Mouse (Mus musculus) hindbrain, embryonic 13.5 days (tissue): Measurements from ENCODE around the gene Iqsec1. TPM values are rescaled to one million over a fixed set of nuclear protein-coding genes. Genes with fewer than 3 reads are reported as not detected.
A peak's percentile ranks its signal among the peaks of the same experiment; 100 is the strongest.

Experiments used
- ATAC-seq: fragments of 200-750 bp; cut with Nextera tagmentation; 2 replicates; pipeline ENCODE4 v1.8.0; 2017; ENCODE audit warnings: moderate TSS enrichment; ENCODE audit not compliant: low FRiP score
- H3K27ac ChIP-seq: fragments of 300-500 bp; sonication (generic); 2 replicates; pipeline ENCODE4 v1.5.1; 2015; ENCODE audit warnings: inconsistent platforms, mild to moderate bottlenecking, moderate library complexity
- H3K27me3 ChIP-seq: fragments of 300-500 bp; sonication (generic); 2 replicates; pipeline ENCODE4 v1.6.1; 2015; ENCODE audit warnings: mild to moderate bottlenecking, inconsistent platforms
- H3K36me3 ChIP-seq: fragments of 300-500 bp; sonication (generic); 2 replicates; pipeline ENCODE4 v1.6.1; 2015; ENCODE audit warnings: mild to moderate bottlenecking, inconsistent platforms
- H3K4me1 ChIP-seq: fragments of 300-500 bp; sonication (generic); replicated peaks from 2 replicates; pipeline ENCODE4 v1.6.1; 2015; ENCODE audit warnings: inconsistent platforms
- H3K4me2 ChIP-seq: fragments of 300-500 bp; sonication (generic); 2 replicates; pipeline ENCODE4 v1.6.1; 2015; ENCODE audit warnings: inconsistent platforms, mild to moderate bottlenecking, moderate library complexity
- H3K4me3 ChIP-seq: fragments of 300-500 bp; sonication (generic); 2 replicates; pipeline ENCODE4 v1.5.1; 2015; ENCODE audit warnings: mild to moderate bottlenecking, inconsistent platforms
- H3K9ac ChIP-seq: fragments of 300-500 bp; sonication (generic); 2 replicates; pipeline ENCODE4 v1.6.1; 2015; ENCODE audit warnings: mild to moderate bottlenecking, inconsistent platforms
- H3K9me3 ChIP-seq: fragments of 300-500 bp; sonication (generic); 2 replicates; pipeline ENCODE4 v1.6.1; 2016; ENCODE audit warnings: inconsistent platforms
- WGBS: fragments of 180-500 bp; shearing (Covaris S2); methylation state at CpG from one replicate; pipeline ENCODE4 v1.1.7; 2015; 5-methylcytosine and 5-hydroxymethylcytosine counted together
- polyA plus RNA-seq: library from polyadenylated mRNA; unstranded; fragments of >200 nt; fragmentation: Nextera tagmentation; extraction: Ambion mirVana; gene quantifications from 2 replicates; pipeline ENCODE4 v1.2.1, GENCODE M21; 2015

Iqsec1 gene
- polyA plus RNA-seq, 1 experiment from 2014 or later, result 20.6 TPM

- H3K9me3 ChIP-seq, result no peaks in the 10 kb centered on the region
- no peaks in the 10 kb centered on the region for H3K36me3 ChIP-seq
- peak overlapping the region; percentile 49; the same call in 1 of the 2 replicates for H3K9ac ChIP-seq
- WGBS, result 25% methylated on average over 4 of the region's 4 CpGs
- no peak for ATAC-seq
- H3K4me2 ChIP-seq, result no peak overlapping the region
- no peaks in the 10 kb centered on the region for H3K27me3 ChIP-seq
- peak overlapping the region; percentile 85 for H3K27ac ChIP-seq
- H3K4me3 ChIP-seq, result no peak overlapping the region
- H3K4me1 ChIP-seq, result peaks cover 91% of the 10 kb centered on the region
Measured at GRCm38 (mm10) chr6:90702837-90703735, 285.4 kb downstream of the Iqsec1 start.

GRCm38 (mm10) chr6:90702197-90702596 lies 286.3 kb downstream of the Iqsec1 start:
- H3K27me3 ChIP-seq, result no peaks in the 10 kb centered on the region
- H3K36me3 ChIP-seq, result no peaks in the 10 kb centered on the region
- peak overlapping the region; percentile 85; the same call in 1 of the 2 replicates for H3K27ac ChIP-seq
- no peak overlapping the region for H3K4me3 ChIP-seq
- H3K9ac ChIP-seq, result no peak overlapping the region
- peaks cover 83% of the 10 kb centered on the region for H3K4me1 ChIP-seq
- H3K4me2 ChIP-seq, result no peak overlapping the region
- no peak for ATAC-seq
- H3K9me3 ChIP-seq, result no peaks in the 10 kb centered on the region

GRCm38 (mm10) chr6:90701391-90701790 lies 287.1 kb downstream of the Iqsec1 start:
- no peaks in the 10 kb centered on the region for H3K36me3 ChIP-seq
- H3K4me2 ChIP-seq, result no peak overlapping the region
- H3K9ac ChIP-seq, result no peak overlapping the region
- H3K4me3 ChIP-seq, result no peak overlapping the region
- no peak for ATAC-seq
- H3K27ac ChIP-seq, result no peak overlapping the region
- no peaks in the 10 kb centered on the region for H3K9me3 ChIP-seq
- WGBS, result 88% methylated on average over 2 of the region's 2 CpGs
- H3K27me3 ChIP-seq, result no peaks in the 10 kb centered on the region
- H3K4me1 ChIP-seq, result peaks cover 79% of the 10 kb centered on the region

- Histone ChIP-seq H3K4me1 (peaks cover 79% of the 10 kb centered on the region), H3K36me3 (no peaks in the 10 kb centered on the region), H3K9ac (no peak overlapping the region; the same call in 1 of the 2 replicates), H3K27me3 (no peaks in the 10 kb centered on the region), H3K4me2 (no peak overlapping the region), H3K27ac (0 out of 2 replicates have a peak overlapping the region, but pooled peaks have one; percentile 15), H3K9me3 (no peaks in the 10 kb centered on the region), H3K4me3 (no peak overlapping the region)
- no peak for ATAC-seq
- 86% methylated on average over 2 of the region's 2 CpGs for WGBS
Measured at GRCm38 (mm10) chr6:90700737-90701136, 287.7 kb downstream of the Iqsec1 start.

GRCm38 (mm10) chr6:90700068-90700467 lies 288.4 kb downstream of the Iqsec1 start:
- no peak overlapping the region; the same call in 1 of the 2 replicates for H3K9ac ChIP-seq
- WGBS, result 61% methylated on average over 1 of the region's 1 CpGs
- 0 out of 2 replicates have a peak, but pooled peaks cover 3% of the 10 kb centered on the region for H3K36me3 ChIP-seq
- H3K4me1 ChIP-seq, result peaks cover 77% of the 10 kb centered on the region
- H3K4me2 ChIP-seq, result no peak overlapping the region
- peak overlapping the region; percentile 78; the same call in 1 of the 2 replicates for H3K27ac ChIP-seq
- H3K4me3 ChIP-seq, result no peak overlapping the region
- no peak for ATAC-seq
- no peaks in the 10 kb centered on the region for H3K27me3 ChIP-seq
- H3K9me3 ChIP-seq, result no peaks in the 10 kb centered on the region

GRCm38 (mm10) chr6:90698843-90699242 lies 289.6 kb downstream of the Iqsec1 start:
- WGBS, result 26% methylated on average over 6 of the region's 6 CpGs
- Histone ChIP-seq H3K4me3 (no peak overlapping the region), H3K27me3 (no peaks in the 10 kb centered on the region), H3K4me2 (no peak overlapping the region), H3K27ac (peak overlapping the region; percentile 78), H3K36me3 (peaks cover 13% of the 10 kb centered on the region), H3K9ac (peak overlapping the region; percentile 35; the same call in 1 of the 2 replicates), H3K9me3 (no peaks in the 10 kb centered on the region), H3K4me1 (peaks cover 65% of the 10 kb centered on the region)
- no peak for ATAC-seq

GRCm38 (mm10) chr6:90695754-90696153 lies 292.7 kb downstream of the Iqsec1 start:
- Histone ChIP-seq H3K4me2 (no peak overlapping the region), H3K36me3 (peaks cover 43% of the 10 kb centered on the region), H3K4me1 (peaks cover 34% of the 10 kb centered on the region), H3K9me3 (no peaks in the 10 kb centered on the region), H3K9ac (no peak overlapping the region), H3K27me3 (no peaks in the 10 kb centered on the region), H3K4me3 (no peak overlapping the region), H3K27ac (no peak overlapping the region)
- ATAC-seq, result no peak
- WGBS, result 82% methylated on average over 1 of the region's 1 CpGs

GRCm38 (mm10) chr6:90692404-90692803 lies 296.1 kb downstream of the Iqsec1 start:
- no peaks in the 10 kb centered on the region for H3K27me3 ChIP-seq
- 81% methylated on average over 2 of the region's 2 CpGs for WGBS
- no peak overlapping the region for H3K4me2 ChIP-seq
- no peak overlapping the region for H3K9ac ChIP-seq
- no peak for ATAC-seq
- peaks cover 27% of the 10 kb centered on the region for H3K4me1 ChIP-seq
- H3K36me3 ChIP-seq, result peaks cover 76% of the 10 kb centered on the region
- H3K4me3 ChIP-seq, result no peak overlapping the region
- no peak overlapping the region for H3K27ac ChIP-seq
- no peaks in the 10 kb centered on the region for H3K9me3 ChIP-seq

- Histone ChIP-seq H3K4me3 (no peak overlapping the region), H3K27me3 (no peaks in the 10 kb centered on the region), H3K9ac (no peak overlapping the region), H3K4me2 (no peak overlapping the region), H3K9me3 (no peaks in the 10 kb centered on the region), H3K4me1 (peaks cover 28% of the 10 kb centered on the region), H3K27ac (no peak overlapping the region), H3K36me3 (peaks cover 76% of the 10 kb centered on the region)
- 92% methylated on average over 2 of the region's 2 CpGs for WGBS
- no peak for ATAC-seq
Measured at GRCm38 (mm10) chr6:90691935-90692334, 296.6 kb downstream of the Iqsec1 start.

GRCm38 (mm10) chr6:90689500-90689899 lies 299.0 kb downstream of the Iqsec1 start:
- H3K27me3 ChIP-seq, result no peaks in the 10 kb centered on the region
- ATAC-seq, result no peak
- H3K4me2 ChIP-seq, result no peak overlapping the region
- H3K4me1 ChIP-seq, result peaks cover 28% of the 10 kb centered on the region
- no peak overlapping the region for H3K9ac ChIP-seq
- no peaks in the 10 kb centered on the region for H3K9me3 ChIP-seq
- no peak overlapping the region for H3K4me3 ChIP-seq
- WGBS, result 91% methylated on average over 10 of the region's 10 CpGs
- H3K27ac ChIP-seq, result no peak overlapping the region
- H3K36me3 ChIP-seq, result peaks cover 70% of the 10 kb centered on the region

GRCm38 (mm10) chr6:90688742-90689141 lies 299.7 kb downstream of the Iqsec1 start:
- H3K36me3 ChIP-seq, result peaks cover 65% of the 10 kb centered on the region
- H3K9me3 ChIP-seq, result no peaks in the 10 kb centered on the region
- H3K9ac ChIP-seq, result no peak overlapping the region

GRCm38 (mm10) chr6:90688003-90688402 lies 300.5 kb downstream of the Iqsec1 start:
- no peak overlapping the region for H3K9ac ChIP-seq
- WGBS, result 96% methylated on average over 6 of the region's 6 CpGs
- H3K9me3 ChIP-seq, result no peaks in the 10 kb centered on the region
- no peak overlapping the region for H3K27ac ChIP-seq
- H3K4me1 ChIP-seq, result peaks cover 28% of the 10 kb centered on the region
- ATAC-seq, result no peak
- H3K27me3 ChIP-seq, result no peaks in the 10 kb centered on the region
- peaks cover 64% of the 10 kb centered on the region for H3K36me3 ChIP-seq
- no peak overlapping the region for H3K4me2 ChIP-seq
- H3K4me3 ChIP-seq, result no peak overlapping the region

More at GRCm38 (mm10) chr6:90688742-90689141, 299.7 kb downstream of the Iqsec1 start:
- ATAC-seq, result no peak
- Histone ChIP-seq H3K4me3 (no peak overlapping the region), H3K4me2 (no peak overlapping the region), H3K27me3 (no peaks in the 10 kb centered on the region), H3K27ac (no peak overlapping the region), H3K4me1 (peaks cover 28% of the 10 kb centered on the region)
- 92% methylated on average over 3 of the region's 3 CpGs for WGBS

- Histone ChIP-seq H3K4me1 (peaks cover 28% of the 10 kb centered on the region), H3K36me3 (peaks cover 58% of the 10 kb centered on the region), H3K27ac (no peak overlapping the region), H3K9ac (no peak overlapping the region), H3K4me3 (no peak overlapping the region), H3K9me3 (no peaks in the 10 kb centered on the region), H3K4me2 (no peak overlapping the region), H3K27me3 (no peaks in the 10 kb centered on the region)
- WGBS, result 46% methylated on average over 1 of the region's 1 CpGs
- ATAC-seq, result no peak
Measured at GRCm38 (mm10) chr6:90686812-90687211, 301.7 kb downstream of the Iqsec1 start.
